Mouse (Mus musculus): ENCODE data around the gene Msl1.

DNA sequence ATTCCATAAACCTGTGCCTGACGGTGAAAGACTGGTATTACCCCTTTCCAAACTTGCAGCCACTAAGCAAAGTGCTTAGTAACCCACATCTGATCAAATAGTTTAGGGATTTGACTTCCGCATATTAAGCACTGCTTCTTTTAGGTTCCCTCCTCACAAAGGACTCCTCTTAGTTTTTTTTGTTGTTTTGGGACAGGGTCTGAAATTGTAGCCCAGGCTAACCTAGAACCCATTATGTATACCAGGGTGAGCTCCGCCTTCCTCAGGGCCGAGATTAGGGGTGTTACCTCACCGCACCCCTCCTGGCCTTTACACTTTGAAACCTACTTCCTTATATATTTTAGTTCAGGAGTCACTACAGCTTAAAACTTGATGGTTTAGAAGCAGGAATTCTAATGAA lies 5.5 kb upstream of the Msl1 start:
- TF ChIP-seq POLR2A (IDR thresholded peaks at IDR 0.05; ENCODE audit: low read depth, low read length) = no peak
- TF ChIP-seq CTCF (IDR thresholded peaks at IDR 0.05; ENCODE audit: extremely low read depth, insufficient read length, insufficient replicate concordance, low read depth, low read length) = no peak
